Mouse (Mus musculus): ENCODE results near the gene Mpp3. TPM values are rescaled to one million over a fixed set of nuclear protein-coding genes. Genes with fewer than 3 reads are reported as not detected.
A peak's percentile ranks its signal among the peaks of the same experiment; 100 is the strongest.

Mpp3 gene
- polyA plus RNA-seq, 1 experiment from 2014 or later = 7.2 TPM

GRCm38 (mm10) chr11:102052697-102053096 is 24.4 kb upstream of the Mpp3 start:
- Histone ChIP-seq H3K4me1 (0 out of 2 replicates have a peak, but pooled peaks cover 2% of the 10 kb centered on the region), H3K27me3 (replicated peaks) (no peaks in the 10 kb centered on the region), H3K4me2 (no peak overlapping the region), H3K4me3 (replicated peaks) (no peak overlapping the region), H3K27ac (no peak overlapping the region; the same call in 1 of the 2 replicates), H3K36me3 (no peaks in the 10 kb centered on the region), H3K9me3 (no peaks in the 10 kb centered on the region), H3K9ac (no peak overlapping the region)
- 78% methylated on average over 12 of the region's 12 CpGs for WGBS
- no peak for ATAC-seq (ENCODE audit: insufficient read depth, low FRiP score, low read depth)

GRCm38 (mm10) chr11:102051954-102052353 is 23.7 kb upstream of the Mpp3 start:
- H3K4me3 ChIP-seq (replicated peaks) = no peak overlapping the region
- H3K27me3 ChIP-seq (replicated peaks) = no peaks in the 10 kb centered on the region
- no peak for ATAC-seq (ENCODE audit: insufficient read depth, low FRiP score, low read depth)
- H3K4me2 ChIP-seq = no peak overlapping the region
- H3K36me3 ChIP-seq = no peaks in the 10 kb centered on the region
- no peak overlapping the region for H3K9ac ChIP-seq
- WGBS = 48% methylated on average over 4 of the region's 4 CpGs
- 0 out of 2 replicates have a peak, but pooled peaks cover 2% of the 10 kb centered on the region for H3K4me1 ChIP-seq
- no peaks in the 10 kb centered on the region for H3K9me3 ChIP-seq
- peak overlapping the region; percentile 31; the same call in 1 of the 2 replicates for H3K27ac ChIP-seq

- ATAC-seq (ENCODE audit: insufficient read depth, low FRiP score, low read depth) = no peak
- Histone ChIP-seq H3K27me3 (replicated peaks) (no peaks in the 10 kb centered on the region), H3K4me2 (no peak overlapping the region), H3K4me1 (0 out of 2 replicates have a peak, but pooled peaks cover 2% of the 10 kb centered on the region), H3K9me3 (no peaks in the 10 kb centered on the region), H3K27ac (0 out of 2 replicates have a peak overlapping the region, but pooled peaks have one; percentile 31), H3K36me3 (no peaks in the 10 kb centered on the region), H3K4me3 (replicated peaks) (no peak overlapping the region), H3K9ac (no peak overlapping the region)
- WGBS = 56% methylated on average over 4 of the region's 4 CpGs
These were observed 23.3 kb upstream of the Mpp3 start for GRCm38 (mm10) chr11:102051541-102051940.

- H3K9me3 ChIP-seq = no peaks in the 10 kb centered on the region
- H3K36me3 ChIP-seq = no peaks in the 10 kb centered on the region
- H3K27ac ChIP-seq = no peak overlapping the region
- H3K4me3 ChIP-seq (replicated peaks) = no peak overlapping the region
- no peaks in the 10 kb centered on the region for H3K27me3 ChIP-seq (replicated peaks)
- H3K4me1 ChIP-seq = 0 out of 2 replicates have a peak, but pooled peaks cover 2% of the 10 kb centered on the region
- no peak for ATAC-seq (ENCODE audit: insufficient read depth, low FRiP score, low read depth)
- H3K9ac ChIP-seq = no peak overlapping the region
- WGBS = 55% methylated on average over 14 of the region's 14 CpGs
- H3K4me2 ChIP-seq = no peak overlapping the region
These were observed 21.7 kb upstream of the Mpp3 start for GRCm38 (mm10) chr11:102049875-102050482.

GRCm38 (mm10) chr11:102046607-102047006 is 18.3 kb upstream of the Mpp3 start:
- no peak overlapping the region for H3K4me3 ChIP-seq (replicated peaks)
- H3K4me1 ChIP-seq = no peaks in the 10 kb centered on the region
- H3K4me2 ChIP-seq = no peak overlapping the region
- H3K9ac ChIP-seq = no peak overlapping the region
- no peak for ATAC-seq (ENCODE audit: insufficient read depth, low FRiP score, low read depth)
- no peaks in the 10 kb centered on the region for H3K36me3 ChIP-seq
- no peak overlapping the region for H3K27ac ChIP-seq
- no peaks in the 10 kb centered on the region for H3K27me3 ChIP-seq (replicated peaks)
- H3K9me3 ChIP-seq = no peaks in the 10 kb centered on the region
- WGBS = 81% methylated on average over 9 of the region's 9 CpGs

GRCm38 (mm10) chr11:102044691-102045212 is 16.5 kb upstream of the Mpp3 start:
- no peak for ATAC-seq (ENCODE audit: insufficient read depth, low FRiP score, low read depth)
- no peak overlapping the region for H3K4me2 ChIP-seq
- no peak overlapping the region for H3K9ac ChIP-seq
- no peak overlapping the region for H3K27ac ChIP-seq
- no peaks in the 10 kb centered on the region for H3K27me3 ChIP-seq (replicated peaks)
- WGBS = 76% methylated on average over 7 of the region's 7 CpGs
- H3K4me3 ChIP-seq (replicated peaks) = no peak overlapping the region
- no peaks in the 10 kb centered on the region for H3K9me3 ChIP-seq
- H3K36me3 ChIP-seq = no peaks in the 10 kb centered on the region
- 0 out of 2 replicates have a peak, but pooled peaks cover 2% of the 10 kb centered on the region for H3K4me1 ChIP-seq

GRCm38 (mm10) chr11:102043381-102043780 is 15.1 kb upstream of the Mpp3 start:
- no peak for ATAC-seq (ENCODE audit: insufficient read depth, low FRiP score, low read depth)

GRCm38 (mm10) chr11:102042971-102043370 is 14.7 kb upstream of the Mpp3 start:
- Histone ChIP-seq H3K4me3 (replicated peaks) (no peak overlapping the region), H3K9me3 (no peaks in the 10 kb centered on the region), H3K9ac (no peak overlapping the region), H3K4me2 (no peak overlapping the region), H3K27ac (no peak overlapping the region), H3K4me1 (0 out of 2 replicates have a peak, but pooled peaks cover 6% of the 10 kb centered on the region), H3K36me3 (no peaks in the 10 kb centered on the region), H3K27me3 (replicated peaks) (no peaks in the 10 kb centered on the region)
- ATAC-seq (ENCODE audit: insufficient read depth, low FRiP score, low read depth) = no peak
- WGBS = 92% methylated on average over 13 of the region's 14 CpGs

More at GRCm38 (mm10) chr11:102043381-102043780, 15.1 kb upstream of the Mpp3 start:
- whole genome bisulfite sequencing = 85% methylated on average over 6 of the region's 6 CpGs
- Histone ChIP-seq H3K9me3 (no peaks in the 10 kb centered on the region), H3K4me2 (no peak overlapping the region), H3K27ac (no peak overlapping the region), H3K4me1 (0 out of 2 replicates have a peak, but pooled peaks cover 6% of the 10 kb centered on the region), H3K4me3 (replicated peaks) (no peak overlapping the region), H3K36me3 (no peaks in the 10 kb centered on the region), H3K27me3 (replicated peaks) (no peaks in the 10 kb centered on the region), H3K9ac (no peak overlapping the region)

GRCm38 (mm10) chr11:102041350-102041949 is 13.2 kb upstream of the Mpp3 start, which contains the start of gene Cd300lg:
TSS of gene Cd300lg (plus strand) at chr11:102041509.
- ATAC-seq (ENCODE audit: insufficient read depth, low FRiP score, low read depth) = no peak
- H3K9me3 ChIP-seq = no peaks in the 10 kb centered on the region
- H3K27me3 ChIP-seq (replicated peaks) = no peaks in the 10 kb centered on the region
- 50% methylated on average over 5 of the region's 5 CpGs for WGBS
- H3K4me1 ChIP-seq = 0 out of 2 replicates have a peak, but pooled peaks cover 6% of the 10 kb centered on the region
- no peak within 1 kb of the TSS for H3K4me3 ChIP-seq (replicated peaks)
- H3K4me2 ChIP-seq = 0 out of 2 replicates have a peak within 1 kb of the TSS, but pooled peaks have one; percentile 3
- no peak within 1 kb of the TSS for H3K9ac ChIP-seq
- no peak within 1 kb of the TSS for H3K27ac ChIP-seq
- H3K36me3 ChIP-seq = no peaks in the 10 kb centered on the region

GRCm38 (mm10) chr11:102040646-102041045 is 12.4 kb upstream of the Mpp3 start:
- Histone ChIP-seq H3K9ac (no peak overlapping the region), H3K36me3 (no peaks in the 10 kb centered on the region), H3K27ac (no peak overlapping the region), H3K9me3 (no peaks in the 10 kb centered on the region), H3K4me3 (replicated peaks) (no peak overlapping the region), H3K27me3 (replicated peaks) (no peaks in the 10 kb centered on the region), H3K4me1 (0 out of 2 replicates have a peak, but pooled peaks cover 6% of the 10 kb centered on the region), H3K4me2 (no peak overlapping the region)
- 78% methylated on average over 4 of the region's 4 CpGs for WGBS
- ATAC-seq (ENCODE audit: insufficient read depth, low FRiP score, low read depth) = no peak

GRCm38 (mm10) chr11:102040138-102040524 is 11.9 kb upstream of the Mpp3 start:
- Histone ChIP-seq H3K27me3 (replicated peaks) (no peaks in the 10 kb centered on the region), H3K27ac (no peak overlapping the region), H3K9me3 (no peaks in the 10 kb centered on the region), H3K36me3 (no peaks in the 10 kb centered on the region), H3K4me1 (0 out of 2 replicates have a peak, but pooled peaks cover 6% of the 10 kb centered on the region), H3K4me3 (replicated peaks) (no peak overlapping the region), H3K4me2 (0 out of 2 replicates have a peak overlapping the region, but pooled peaks have one; percentile 3), H3K9ac (no peak overlapping the region)
- peak; percentile 86 for ATAC-seq (ENCODE audit: insufficient read depth, low FRiP score, low read depth)
- 0% methylated on average over 9 of the region's 9 CpGs for WGBS

Data from stomach, embryonic 15.5 days (tissue).